Mouse (Mus musculus) stomach, postnatal 0 days (tissue): Measurements from ENCODE around the gene Rtl4.

Source experiments
- CTCF ChIP-seq: IDR thresholded peaks from 2 replicates; pipeline ENCODE4 v1.5.1; 2016; ENCODE audit warnings: antibody characterized with exemption, low read depth, mild to moderate bottlenecking, moderate library complexity
- EP300 ChIP-seq: optimal IDR thresholded peaks from 2 replicates; pipeline ENCODE3; 2016; ENCODE audit warnings: antibody characterized with exemption

DNA sequence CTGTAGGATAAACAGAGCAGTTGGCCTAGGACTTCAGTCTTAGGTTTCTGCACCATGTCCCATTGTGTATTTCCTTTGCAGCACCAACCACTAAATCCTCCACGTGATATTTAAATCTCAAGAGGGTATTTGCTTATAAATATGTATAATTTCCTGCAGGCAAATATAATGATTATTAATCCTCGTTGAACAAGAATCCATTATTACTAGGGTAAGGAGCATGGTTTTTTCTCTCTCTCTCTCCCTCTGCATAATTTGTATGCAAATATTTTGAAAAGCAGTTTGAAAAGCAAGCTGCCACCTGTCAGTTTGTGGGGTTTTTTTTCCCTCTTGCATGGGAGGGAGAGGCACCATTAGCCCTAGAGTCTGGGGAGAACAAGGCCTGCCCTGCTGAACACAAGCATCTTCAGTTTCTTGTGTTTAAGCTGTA, 376.8 kb downstream of the Rtl4 start:
- TF ChIP-seq CTCF (no peak), EP300 (no peak)
